20 mouse cellular contexts compared by ENCODE assay signal in the genomic region with DNA sequence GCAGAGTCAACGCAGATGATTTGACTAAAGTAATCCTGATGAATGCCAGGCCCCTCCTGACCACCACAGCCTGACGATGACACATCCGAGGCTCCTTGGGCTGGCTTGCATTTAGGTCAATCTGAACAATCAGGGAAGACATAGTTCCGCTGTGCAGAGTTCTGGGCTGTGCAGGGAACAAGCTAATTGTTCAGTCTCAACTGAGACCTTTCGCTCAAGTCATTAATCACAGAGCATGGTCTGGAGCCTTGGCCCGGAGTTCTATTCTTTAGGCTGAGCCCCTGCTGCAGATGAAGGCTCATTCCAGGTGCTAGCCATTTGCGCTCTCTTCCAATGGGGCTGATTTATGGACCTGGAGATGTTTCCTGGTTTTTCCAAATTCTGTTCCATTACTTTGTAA.
DNase-seq lines count a peak whose midpoint lies in the region; ATAC-seq lines count a peak whose summit lies in the region.
"Had no signal": no experiment of that assay in that cellular context is flagged by ENCODE, and none has a peak within 500 bp of the region (broad histone marks: within the 10 kb centered on the region; RNA-seq: fewer than 3 reads in every experiment).

No protein-coding gene starts in this region.

- no peaks in the 10 kb centered on the region for H3K4me1 ChIP-seq in intestine, embryonic 15.5 days (replicated peaks)
- H3K4me1 ChIP-seq in intestine, embryonic 16.5 days (ENCODE audit: control insufficient read depth, insufficient read depth, low read length) = no peaks in the 10 kb centered on the region
- peaks cover 10% of the 10 kb centered on the region; the same call in 1 of the 2 replicates for H3K4me1 ChIP-seq in limb, embryonic 11.5 days (ENCODE audit: control insufficient read depth, insufficient read depth, low read length)
- 0 out of 2 replicates have a peak, but pooled peaks cover 3% of the 10 kb centered on the region for H3K4me1 ChIP-seq in stomach, embryonic 16.5 days (ENCODE audit: control insufficient read depth, insufficient read depth, low read length)
- H3K4me1 ChIP-seq: hindbrain, embryonic 15.5 days had no signal

- no peaks in the 10 kb centered on the region for H3K36me3 ChIP-seq in intestine, embryonic 15.5 days
- no peaks in the 10 kb centered on the region for H3K36me3 ChIP-seq in intestine, embryonic 16.5 days (ENCODE audit: control insufficient read depth, insufficient read depth, low read length)
- no peaks in the 10 kb centered on the region for H3K36me3 ChIP-seq in limb, embryonic 11.5 days (ENCODE audit: control insufficient read depth, insufficient read depth, low read length)
- H3K36me3 ChIP-seq in stomach, embryonic 16.5 days (ENCODE audit: control insufficient read depth, insufficient read depth, low read length) = no peaks in the 10 kb centered on the region
- H3K36me3 ChIP-seq: hindbrain, embryonic 15.5 days; midbrain, embryonic 12.5 days had no signal

- H3K27me3 ChIP-seq in intestine, embryonic 15.5 days (replicated peaks) = no peaks in the 10 kb centered on the region
- H3K27me3 ChIP-seq in intestine, embryonic 16.5 days (replicated peaks; ENCODE audit: control insufficient read depth, insufficient read depth, low read length) = no peaks in the 10 kb centered on the region
- H3K27me3 ChIP-seq in limb, embryonic 11.5 days (ENCODE audit: control insufficient read depth, insufficient read depth, low read length) = no peaks in the 10 kb centered on the region
- no peaks in the 10 kb centered on the region for H3K27me3 ChIP-seq in stomach, embryonic 16.5 days (ENCODE audit: control insufficient read depth, insufficient read depth, low read length)
- H3K27me3 ChIP-seq: CH12.LX; hindbrain, embryonic 15.5 days; Patski had no signal

- no peaks in the 10 kb centered on the region for H3K9me3 ChIP-seq in intestine, embryonic 15.5 days
- H3K9me3 ChIP-seq in intestine, embryonic 16.5 days (ENCODE audit: control insufficient read depth, low read length) = no peaks in the 10 kb centered on the region
- no peaks in the 10 kb centered on the region for H3K9me3 ChIP-seq in limb, embryonic 11.5 days (ENCODE audit: control insufficient read depth, low read length)
- H3K9me3 ChIP-seq in stomach, embryonic 16.5 days (replicated peaks; ENCODE audit: control insufficient read depth, low read length) = no peaks in the 10 kb centered on the region
- H3K9me3 ChIP-seq: hindbrain, embryonic 15.5 days; midbrain, embryonic 12.5 days had no signal

- peak; percentile 19 for DNase-seq in embryo, embryonic 9.5 days (ENCODE audit: extremely low spot score)
- peak; percentile 59 for DNase-seq in limb, embryonic 11.5 days (ENCODE audit: low spot score)
- DNase-seq in layer of hippocampus, postnatal 25 days (ENCODE audit: extremely low spot score in 1 of 2, low spot score in 1 of 2) = no peak
- DNase-seq in thymus, postnatal 25 days = no peak
- DNase-seq: cerebellum, adult 11 months; cerebellum, postnatal 25 days; gastrocnemius, postnatal 14 days; heart, postnatal 14 days; kidney, postnatal 14 days; lung, adult 18-20 months; lung, postnatal 36 days had no signal

- no peak overlapping the region for H3K4me2 ChIP-seq in intestine, embryonic 15.5 days (replicated peaks)
- H3K4me2 ChIP-seq in intestine, embryonic 16.5 days (ENCODE audit: low read depth, low read length) = no peak overlapping the region
- no peak overlapping the region for H3K4me2 ChIP-seq in limb, embryonic 11.5 days (ENCODE audit: low read depth, severe bottlenecking)
- H3K4me2 ChIP-seq in stomach, embryonic 16.5 days (ENCODE audit: low read depth, low read length) = no peak overlapping the region
- H3K4me2 ChIP-seq: hindbrain, embryonic 15.5 days; midbrain, embryonic 12.5 days had no signal

- peak; percentile 41; the same call in 1 of the 2 replicates for ATAC-seq in intestine, embryonic 15.5 days
- no peak for ATAC-seq in intestine, embryonic 16.5 days
- peak; percentile 44; the same call in 1 of the 2 replicates for ATAC-seq in limb, embryonic 11.5 days (ENCODE audit: insufficient number of reproducible peaks, low FRiP score, low TSS enrichment, low read depth)
- peak; percentile 74; the same call in 1 of the 2 replicates for ATAC-seq in stomach, embryonic 16.5 days (ENCODE audit: insufficient read depth, low FRiP score)
- no peak for ATAC-seq in activated CD4-positive, CD25-positive, alpha-beta regulatory T cell, adult 4 months
- ATAC-seq: Patski had no signal

- WGBS in intestine, embryonic 15.5 days = 48% methylated on average over 7 of the region's 7 CpGs
- WGBS in intestine, embryonic 16.5 days = 50% methylated on average over 7 of the region's 7 CpGs
- WGBS in limb, embryonic 11.5 days = 12% methylated on average over 7 of the region's 7 CpGs
- 40% methylated on average over 7 of the region's 7 CpGs for WGBS in stomach, embryonic 16.5 days

- H3K27ac ChIP-seq in intestine, embryonic 15.5 days = no peak overlapping the region
- no peak overlapping the region for H3K27ac ChIP-seq in intestine, embryonic 16.5 days (ENCODE audit: low read length)
- no peak overlapping the region; the same call in 1 of the 2 replicates for H3K27ac ChIP-seq in limb, embryonic 11.5 days (replicated peaks; ENCODE audit: low read depth, low read length)
- no peak overlapping the region for H3K27ac ChIP-seq in stomach, embryonic 16.5 days (ENCODE audit: low read length)
- H3K27ac ChIP-seq: hindbrain, embryonic 15.5 days; midbrain, embryonic 12.5 days had no signal

- no peak overlapping the region for H3K9ac ChIP-seq in intestine, embryonic 15.5 days
- H3K9ac ChIP-seq in intestine, embryonic 16.5 days (ENCODE audit: low read depth, low read length) = no peak overlapping the region
- H3K9ac ChIP-seq in limb, embryonic 11.5 days (ENCODE audit: low read length) = no peak overlapping the region
- no peak overlapping the region for H3K9ac ChIP-seq in stomach, embryonic 16.5 days (ENCODE audit: low read length)
- H3K9ac ChIP-seq: hindbrain, embryonic 15.5 days; midbrain, embryonic 12.5 days had no signal

- H3K4me3 ChIP-seq in intestine, embryonic 15.5 days (replicated peaks) = no peak overlapping the region
- no peak overlapping the region for H3K4me3 ChIP-seq in intestine, embryonic 16.5 days (ENCODE audit: low read length)
- H3K4me3 ChIP-seq in limb, embryonic 11.5 days (ENCODE audit: low read depth, low read length) = no peak overlapping the region
- no peak overlapping the region for H3K4me3 ChIP-seq in stomach, embryonic 16.5 days (replicated peaks; ENCODE audit: low read length)
- H3K4me3 ChIP-seq: erythroblast, embryonic 14.5 days; hindbrain, embryonic 15.5 days; midbrain, embryonic 12.5 days had no signal

Comparison
In these comparisons a context has a peak if more than half of its experiments do, and no peak if none do; other contexts are left out.
1. ATAC-seq: peak in intestine, embryonic 15.5 days (single experiment), limb, embryonic 11.5 days (single experiment) and stomach, embryonic 16.5 days (single experiment); none in intestine, embryonic 16.5 days (single experiment) and activated CD4-positive, CD25-positive, alpha-beta regulatory T cell, adult 4 months (single experiment).
2. DNase-seq: peak in embryo, embryonic 9.5 days (single experiment) and limb, embryonic 11.5 days (single experiment); none in layer of hippocampus, postnatal 25 days (0 of 2) and thymus, postnatal 25 days (single experiment).